8 mouse cellular contexts compared by ENCODE assay signal in the genomic region with DNA sequence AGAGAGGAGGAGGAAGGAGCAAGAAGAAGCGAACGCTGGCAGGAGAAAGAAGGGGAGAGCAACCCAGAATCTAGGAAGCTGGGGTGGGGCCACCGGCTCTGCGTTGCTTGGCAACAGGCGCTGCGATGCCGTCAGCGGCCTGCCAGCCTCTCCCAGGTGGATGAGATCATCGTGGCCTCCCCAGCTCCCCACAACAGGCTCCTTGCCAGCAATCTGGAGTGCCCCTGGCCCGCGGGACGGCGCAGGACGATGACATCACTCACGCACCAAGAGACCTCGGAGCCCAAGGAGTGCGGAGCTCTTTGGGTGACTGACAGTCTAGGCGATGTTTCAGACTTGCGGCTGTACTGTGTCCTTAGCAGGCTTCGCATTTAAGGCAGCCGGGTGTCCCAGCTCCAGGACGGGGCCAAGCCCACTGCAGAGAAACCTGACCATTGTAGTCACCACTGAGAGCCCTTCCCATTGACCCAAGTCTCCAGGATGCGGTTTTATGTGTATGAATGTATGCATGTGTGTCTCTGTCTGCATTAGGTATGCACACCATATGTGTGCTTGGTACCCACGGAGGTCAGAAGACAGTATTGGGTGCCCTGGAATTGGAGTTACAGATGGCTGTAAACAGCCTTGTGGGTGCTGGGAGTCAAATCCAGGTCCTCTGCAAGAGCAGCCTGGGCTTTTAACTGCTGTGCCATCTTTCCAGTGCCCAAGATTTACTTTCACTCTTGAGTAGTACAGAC. TPM values are rescaled to one million over a fixed set of nuclear protein-coding genes. Genes with fewer than 3 reads are reported as not detected.
DNase-seq lines count a peak whose midpoint lies in the region; ATAC-seq and TF ChIP-seq lines count a peak whose summit lies in the region.

No protein-coding gene starts in this region.

- peaks cover 11% of the 10 kb centered on the region for H3K36me3 ChIP-seq in forebrain, postnatal 0 days (ENCODE audit: insufficient read depth)
- H3K36me3 ChIP-seq in lung, embryonic 14.5 days (ENCODE audit: insufficient read depth), result no peaks in the 10 kb centered on the region

- H3K27ac ChIP-seq in forebrain, postnatal 0 days (ENCODE audit: low read depth, low read length), result peak overlapping the region; percentile 66
- H3K27ac ChIP-seq in layer of hippocampus, adult 2 months, result peak overlapping the region; percentile 82
- no peak overlapping the region for H3K27ac ChIP-seq in lung, embryonic 14.5 days (ENCODE audit: low read depth)

- intact Hi-C loops in heart, postnatal 36 days (cut with DNase I), result no loop called here

- DNase-seq in NIH3T3 (ENCODE audit: low read depth), result peak; percentile 90
- DNase-seq in cerebellum, adult 8-10 months, result peak; percentile 90
- peak; percentile 91 for DNase-seq in forebrain, postnatal 0 days
- DNase-seq in heart, postnatal 36 days, result peak; percentile 59 to 65
- DNase-seq in layer of hippocampus, adult 2 months (ENCODE audit: low spot score in 2 of 2), result peak; percentile 78 to 87
- DNase-seq in lung, embryonic 14.5 days, result peak; percentile 90
- peak; percentile 50 for DNase-seq in retina, postnatal 7 days (ENCODE audit: low read depth, low spot score)
- DNase-seq in spleen, postnatal 14 days (ENCODE audit: low spot score in 2 of 2), result no peak

- ATAC-seq in forebrain, postnatal 0 days, result peak; percentile 95
- ATAC-seq in lung, embryonic 14.5 days (ENCODE audit: insufficient read depth), result peak; percentile 85

- H3K9me3 ChIP-seq in forebrain, postnatal 0 days (ENCODE audit: low read length), result no peaks in the 10 kb centered on the region
- H3K9me3 ChIP-seq in lung, embryonic 14.5 days (ENCODE audit: low read depth, low read length), result no peaks in the 10 kb centered on the region

- H3K4me1 ChIP-seq in forebrain, postnatal 0 days (ENCODE audit: insufficient read depth), result peaks cover 11% of the 10 kb centered on the region
- H3K4me1 ChIP-seq in lung, embryonic 14.5 days (ENCODE audit: insufficient read depth), result 0 out of 2 replicates have a peak, but pooled peaks cover 4% of the 10 kb centered on the region

- WGBS in forebrain, postnatal 0 days, result 3% methylated on average over 24 of the region's 24 CpGs
- WGBS in lung, embryonic 14.5 days, result 4% methylated on average over 24 of the region's 24 CpGs

- no peak for TF ChIP-seq CTCF in forebrain, postnatal 0 days (IDR thresholded peaks at IDR 0.05; ENCODE audit: low read depth)
- no peak for TF ChIP-seq CTCF in layer of hippocampus, adult 2 months (conservative IDR thresholded peaks at IDR 0.05)
- TF ChIP-seq CTCF in lung, embryonic 14.5 days (IDR thresholded peaks at IDR 0.05; ENCODE audit: low read depth), result no peak

- H3K9ac ChIP-seq in forebrain, postnatal 0 days, result peak overlapping the region; percentile 48
- H3K9ac ChIP-seq in lung, embryonic 14.5 days, result peak overlapping the region; percentile 46

- peak overlapping the region; percentile 26 for H3K4me3 ChIP-seq in forebrain, postnatal 0 days (ENCODE audit: low read depth, low read length)
- peak overlapping the region; percentile 34 for H3K4me3 ChIP-seq in layer of hippocampus, adult 2 months
- peak overlapping the region; percentile 34 for H3K4me3 ChIP-seq in lung, embryonic 14.5 days (ENCODE audit: low read depth, low read length)

- H3K27me3 ChIP-seq in forebrain, postnatal 0 days (ENCODE audit: insufficient read depth, low read length), result no peaks in the 10 kb centered on the region
- no peaks in the 10 kb centered on the region for H3K27me3 ChIP-seq in lung, embryonic 14.5 days (ENCODE audit: insufficient read depth, low read length)

- H3K4me2 ChIP-seq in forebrain, postnatal 0 days (ENCODE audit: low read depth), result peak overlapping the region; percentile 62
- H3K4me2 ChIP-seq in lung, embryonic 14.5 days, result peak overlapping the region; percentile 75

RNA-seq across cellular contexts. Expression of a gene that starts 30.3 kb away (rescaled TPM):
- total RNA-seq in forebrain, postnatal 0 days (2014; rRNA removed), result 61.6 and 87.8 TPM in 2 replicates
- 10.1 and 12.4 TPM in 2 replicates for polyA plus RNA-seq in forebrain, postnatal 0 days (2015; fragmentation: Nextera tagmentation; extraction: Ambion mirVana)
- 1 to 10 TPM; 2.0 to 2.5 TPM for total RNA-seq in heart, postnatal 36 days (2021)
- total RNA-seq in layer of hippocampus, adult 2 months (2021), result 10 to 100 TPM; 68.1 to 71.9 TPM
- polyA plus RNA-seq in lung, embryonic 14.5 days (2014; fragmentation: Nextera tagmentation; extraction: Ambion mirVana), result 3.0 and 3.4 TPM in 2 replicates

RNA-seq across cellular contexts. Expression of a gene that starts 30.4 kb away (rescaled TPM):
- total RNA-seq in forebrain, postnatal 0 days (2014; rRNA removed), result 22.4 and 31.2 TPM in 2 replicates
- 15.5 and 19.1 TPM in 2 replicates for polyA plus RNA-seq in forebrain, postnatal 0 days (2015; fragmentation: Nextera tagmentation; extraction: Ambion mirVana)
- total RNA-seq in heart, postnatal 36 days (2021), result 1 to 10 TPM; 7.7 to 8.1 TPM
- 10 to 100 TPM; 13.8 to 14.5 TPM for total RNA-seq in layer of hippocampus, adult 2 months (2021)
- 9.7 and 9.9 TPM in 2 replicates for polyA plus RNA-seq in lung, embryonic 14.5 days (2014; fragmentation: Nextera tagmentation; extraction: Ambion mirVana)

RNA-seq across cellular contexts. Expression of a gene that starts 50.1 kb away (rescaled TPM):
- total RNA-seq in forebrain, postnatal 0 days (2014; rRNA removed), result 17.3 and 26.3 TPM in 2 replicates
- 4.7 and 8.4 TPM in 2 replicates for polyA plus RNA-seq in forebrain, postnatal 0 days (2015; fragmentation: Nextera tagmentation; extraction: Ambion mirVana)
- total RNA-seq in heart, postnatal 36 days (2021), result under 1 TPM; 0.44 to 0.62 TPM
- 10 to 100 TPM; 35.1 to 38.4 TPM for total RNA-seq in layer of hippocampus, adult 2 months (2021)
- 0.04 TPM in 1 of 2 replicates, not detected in the other for polyA plus RNA-seq in lung, embryonic 14.5 days (2014; fragmentation: Nextera tagmentation; extraction: Ambion mirVana)

RNA-seq across cellular contexts. Expression of a gene that starts 59.3 kb away (rescaled TPM):
- total RNA-seq in forebrain, postnatal 0 days (2014; rRNA removed), result 42.8 and 51.0 TPM in 2 replicates
- polyA plus RNA-seq in forebrain, postnatal 0 days (2015; fragmentation: Nextera tagmentation; extraction: Ambion mirVana), result 15.2 and 16.4 TPM in 2 replicates
- 10 to 100 TPM; 39.0 to 42.7 TPM for total RNA-seq in heart, postnatal 36 days (2021)
- total RNA-seq in layer of hippocampus, adult 2 months (2021), result 10 to 100 TPM; 33.0 to 36.4 TPM
- 31.1 and 31.3 TPM in 2 replicates for polyA plus RNA-seq in lung, embryonic 14.5 days (2014; fragmentation: Nextera tagmentation; extraction: Ambion mirVana)

Comparison
In these comparisons a context has a peak if more than half of its experiments do, and no peak if none do; other contexts are left out.
1. DNase-seq: peak in NIH3T3 (single experiment), cerebellum, adult 8-10 months (single experiment), forebrain, postnatal 0 days (single experiment), heart, postnatal 36 days (2 of 2), layer of hippocampus, adult 2 months (2 of 2), lung, embryonic 14.5 days (single experiment) and retina, postnatal 7 days (single experiment); none in spleen, postnatal 14 days (0 of 2).
2. RNA of a gene that starts 30.3 kb away (total RNA-seq): 61.6 to 87.8 TPM in forebrain, postnatal 0 days and 68.1 to 71.9 TPM in layer of hippocampus, adult 2 months; 2.0 to 2.5 TPM in heart, postnatal 36 days; every median in the first group is over 10 times any median in the second.
3. RNA of a gene that starts 50.1 kb away (total RNA-seq): 35.1 to 38.4 TPM in layer of hippocampus, adult 2 months and 17.3 to 26.3 TPM in forebrain, postnatal 0 days; 0.44 to 0.62 TPM in heart, postnatal 36 days; every median in the first group is over 10 times any median in the second.
4. Peak in every context shown above with its lines, with median percentiles within 50 percentile points of each other: H3K4me3 ChIP-seq.